Mouse (Mus musculus) limb, embryonic 14.5 days (tissue): ENCODE results near the gene E2f8. TPM values are rescaled to one million over a fixed set of nuclear protein-coding genes. Genes with fewer than 3 reads are reported as not detected.

ENCODE experiments used
- ATAC-seq: fragments of 200-750 bp; cut with Nextera tagmentation; 2 replicates; pipeline ENCODE4 v1.8.0; 2017; ENCODE audit warnings: low read depth, moderate number of reproducible peaks, moderate TSS enrichment; ENCODE audit not compliant: low FRiP score
- DNase-seq: peaks from one replicate; pipeline ENCODE4 v3.0.0-alpha.2; 2015; ENCODE audit warnings: low spot score
- H3K27ac ChIP-seq: fragments of 300-500 bp; sonication (generic); replicated peaks from 2 replicates; pipeline ENCODE4 v1.5.1; 2014; ENCODE audit warnings: low read depth, mild to moderate bottlenecking, low read length, moderate library complexity, mixed read lengths
- H3K27me3 ChIP-seq: fragments of 300-500 bp; sonication (generic); 2 replicates; pipeline ENCODE4 v1.6.1; 2014; ENCODE audit warnings: low read length, mixed read lengths; ENCODE audit not compliant: control insufficient read depth, insufficient read depth
- H3K36me3 ChIP-seq: fragments of 300-500 bp; sonication (generic); 2 replicates; pipeline ENCODE4 v1.6.1; 2014; ENCODE audit warnings: mild to moderate bottlenecking, low read length, moderate library complexity, mixed read lengths; ENCODE audit not compliant: control insufficient read depth, insufficient read depth
- H3K4me1 ChIP-seq: fragments of 300-500 bp; sonication (generic); 2 replicates; pipeline ENCODE4 v1.6.1; 2014; ENCODE audit warnings: antibody characterized with exemption, low read length, mixed read lengths; ENCODE audit not compliant: control insufficient read depth, insufficient read depth
- H3K4me2 ChIP-seq: fragments of 300-500 bp; sonication (generic); replicated peaks from 2 replicates; pipeline ENCODE4 v1.6.1; 2014; ENCODE audit warnings: low read depth, mild to moderate bottlenecking, low read length, moderate library complexity; ENCODE audit not compliant: severe bottlenecking
- H3K4me3 ChIP-seq: fragments of 300-500 bp; sonication (generic); replicated peaks from 2 replicates; pipeline ENCODE4 v1.5.1; 2014; ENCODE audit warnings: low read length
- H3K9ac ChIP-seq: fragments of 300-500 bp; sonication (generic); 2 replicates; pipeline ENCODE4 v1.6.1; 2014; ENCODE audit warnings: mild to moderate bottlenecking, low read depth, low read length, moderate library complexity; ENCODE audit not compliant: severe bottlenecking
- H3K9me3 ChIP-seq: fragments of 300-500 bp; sonication (generic); 2 replicates; pipeline ENCODE4 v1.6.1; 2016; ENCODE audit warnings: low read length; ENCODE audit not compliant: control insufficient read depth
- POLR2A ChIP-seq: fragments of 200-500 bp; IDR thresholded peaks from 2 replicates; pipeline ENCODE4 v1.8.0; 2012; ENCODE audit warnings: inconsistent platforms, mild to moderate bottlenecking, moderate library complexity, borderline replicate concordance; ENCODE audit not compliant: insufficient read depth, insufficient read length; ENCODE audit errors: extremely low read depth
- WGBS: fragments of 180-500 bp; shearing (Covaris S2); extraction: QIAGEN DNeasy Blood & Tissue Kit; methylation state at CpG from one replicate; pipeline ENCODE4 v1.1.7; 2014; 5-methylcytosine and 5-hydroxymethylcytosine counted together
- polyA plus RNA-seq, 2 experiments: library from polyadenylated mRNA; depleted of rRNA in 1 of 2; stranded (reverse) in 1 of 2; unstranded in 1 of 2; fragments of >200 nt; fragmentation: Nextera tagmentation in 1 of 2; extraction: Ambion mirVana in 1 of 2; gene quantifications; 2 replicates each; pipeline versions ENCODE4 v1.2.1 to v1.2.3; 2012 to 2014

Gene E2f8
- 21.7 and 23.4 TPM in 2 replicates for polyA plus RNA-seq (2012; rRNA removed)
- 15.3 and 16.7 TPM in 2 replicates for polyA plus RNA-seq (2014; fragmentation: Nextera tagmentation; extraction: Ambion mirVana)

GRCm38 (mm10) chr7:48881486-48881885 is at the start of gene E2f8:
Gene E2f8, minus strand, starts transcription at chr7:48881596.
- 9% methylated on average over 14 of the region's 41 CpGs for WGBS
- peak; percentile 83 for DNase-seq
- Histone ChIP-seq H3K27ac (peak within 1 kb of the TSS; percentile 75), H3K27me3 (0 out of 2 replicates have a peak, but pooled peaks cover 4% of the 10 kb centered on the region), H3K4me3 (peak within 1 kb of the TSS; percentile 83), H3K4me2 (peak within 1 kb of the TSS; percentile 94), H3K9me3 (no peaks in the 10 kb centered on the region), H3K4me1 (peaks cover 20% of the 10 kb centered on the region), H3K36me3 (peaks cover 8% of the 10 kb centered on the region), H3K9ac (peak within 1 kb of the TSS; percentile 83)
- no peak for TF ChIP-seq POLR2A
- ATAC-seq, result peak; percentile 79

DNA sequence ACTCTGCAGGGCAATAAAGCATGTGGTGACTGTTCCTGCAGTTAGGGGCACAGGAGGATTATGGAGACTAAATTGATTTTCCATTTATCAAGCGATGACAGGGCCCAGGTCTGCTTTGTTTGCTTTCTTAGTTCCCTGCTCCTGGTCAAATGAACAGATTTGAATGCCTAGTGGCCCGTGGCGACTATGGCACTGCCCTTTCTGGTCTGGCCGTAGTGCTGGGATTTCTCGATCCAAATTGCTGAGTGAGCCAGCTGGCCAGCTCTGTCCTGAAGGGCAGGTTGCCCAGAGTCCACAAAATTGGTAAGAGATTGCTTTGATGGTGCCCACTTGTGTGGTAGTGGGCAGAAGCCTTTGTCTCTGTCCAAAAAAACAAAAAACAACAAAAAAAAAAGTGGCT is 49.0 kb upstream of the E2f8 start:
- H3K4me1 ChIP-seq, result peaks cover 4% of the 10 kb centered on the region; the same call in 1 of the 2 replicates
- H3K9ac ChIP-seq, result no peak overlapping the region
- TF ChIP-seq POLR2A, result no peak
- no peak overlapping the region for H3K4me3 ChIP-seq
- no peaks in the 10 kb centered on the region for H3K9me3 ChIP-seq
- H3K27me3 ChIP-seq, result no peaks in the 10 kb centered on the region
- WGBS, result 37% methylated on average over 5 of the region's 5 CpGs
- H3K4me2 ChIP-seq, result no peak overlapping the region
- no peak overlapping the region for H3K27ac ChIP-seq
- no peaks in the 10 kb centered on the region for H3K36me3 ChIP-seq
- ATAC-seq (no peak), DNase-seq (no peak)

- no peak for ATAC-seq
- WGBS, result 22% methylated on average over 3 of the region's 3 CpGs
- TF ChIP-seq POLR2A, result no peak
Observed at GRCm38 (mm10) chr7:48928364-48928763, 47.0 kb upstream of the E2f8 start.

GRCm38 (mm10) chr7:48925214-48925613 is 43.8 kb upstream of the E2f8 start:
- no peak overlapping the region for H3K9ac ChIP-seq
- H3K27me3 ChIP-seq, result no peaks in the 10 kb centered on the region
- H3K36me3 ChIP-seq, result no peaks in the 10 kb centered on the region
- no peak overlapping the region for H3K27ac ChIP-seq
- H3K4me2 ChIP-seq, result no peak overlapping the region
- no peaks in the 10 kb centered on the region for H3K9me3 ChIP-seq
- no peak for TF ChIP-seq POLR2A
- peaks cover 1% of the 10 kb centered on the region; the same call in 1 of the 2 replicates for H3K4me1 ChIP-seq
- no peak overlapping the region for H3K4me3 ChIP-seq
- 75% methylated on average over 3 of the region's 3 CpGs for WGBS
- no peak for ATAC-seq
- no peak for DNase-seq

More at GRCm38 (mm10) chr7:48928364-48928763, 47.0 kb upstream of the E2f8 start:
- Histone ChIP-seq H3K4me2 (no peak overlapping the region), H3K27me3 (no peaks in the 10 kb centered on the region), H3K36me3 (no peaks in the 10 kb centered on the region), H3K27ac (no peak overlapping the region), H3K4me3 (no peak overlapping the region), H3K9me3 (no peaks in the 10 kb centered on the region), H3K4me1 (peaks cover 4% of the 10 kb centered on the region; the same call in 1 of the 2 replicates), H3K9ac (no peak overlapping the region)
- DNase-seq, result no peak

DNA sequence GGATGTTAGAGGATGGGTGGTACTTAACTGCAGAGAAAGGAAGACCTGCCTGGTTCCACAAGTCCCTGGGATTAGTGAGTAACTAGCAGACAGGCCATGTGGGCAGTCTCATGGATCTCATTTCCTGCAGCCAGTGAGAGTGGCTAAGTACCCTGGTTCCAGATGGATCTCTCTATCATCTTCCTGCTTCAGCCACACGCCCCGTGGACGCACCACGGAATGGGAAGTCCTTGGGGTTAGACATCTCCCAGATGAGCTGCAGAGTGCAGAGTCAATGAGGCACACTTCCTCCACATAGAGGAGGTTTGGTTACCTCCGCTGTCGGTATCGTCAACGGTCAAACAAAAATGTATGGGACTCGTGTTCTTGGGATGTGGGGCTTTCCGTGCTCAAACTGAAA is 42.2 kb upstream of the E2f8 start:
- no peak overlapping the region for H3K4me2 ChIP-seq
- 51% methylated on average over 10 of the region's 10 CpGs for WGBS
- H3K4me1 ChIP-seq, result no peaks in the 10 kb centered on the region
- H3K9ac ChIP-seq, result no peak overlapping the region
- no peak for DNase-seq
- H3K4me3 ChIP-seq, result no peak overlapping the region
- ATAC-seq, result no peak
- no peaks in the 10 kb centered on the region for H3K27me3 ChIP-seq
- no peaks in the 10 kb centered on the region for H3K36me3 ChIP-seq
- no peak for TF ChIP-seq POLR2A
- no peak overlapping the region for H3K27ac ChIP-seq
- no peaks in the 10 kb centered on the region for H3K9me3 ChIP-seq
